Mouse (Mus musculus) heart, embryonic 10.5 days (tissue): ENCODE results near the gene Slc2a9. TPM values are rescaled to one million over a fixed set of nuclear protein-coding genes. Genes with fewer than 3 reads are reported as not detected.

Experiments used
- DNase-seq: peaks from one replicate; pipeline ENCODE4 v3.0.0-alpha.2; 2017; ENCODE audit warnings: low spot score
- H3K27ac ChIP-seq: fragments of 300-500 bp; sonication (generic); 2 replicates; pipeline ENCODE4 v1.5.1; 2016; ENCODE audit warnings: mild to moderate bottlenecking
- H3K27me3 ChIP-seq: fragments of 300-500 bp; sonication (generic); 2 replicates; pipeline ENCODE4 v1.6.1; 2016; ENCODE audit warnings: mild to moderate bottlenecking; ENCODE audit not compliant: poor library complexity, insufficient read depth, severe bottlenecking
- H3K36me3 ChIP-seq: fragments of 300-500 bp; sonication (generic); 2 replicates; pipeline ENCODE4 v1.6.1; 2016; ENCODE audit warnings: mild to moderate bottlenecking, moderate library complexity
- H3K4me1 ChIP-seq: fragments of 300-500 bp; sonication (generic); 2 replicates; pipeline ENCODE4 v1.6.1; 2016; ENCODE audit warnings: mild to moderate bottlenecking
- H3K4me3 ChIP-seq: fragments of 300-500 bp; sonication (generic); 2 replicates; pipeline ENCODE4 v1.5.1; 2016; ENCODE audit warnings: mild to moderate bottlenecking, moderate library complexity
- H3K9me3 ChIP-seq: fragments of 300-500 bp; sonication (generic); 2 replicates; pipeline ENCODE4 v1.6.1; 2016; ENCODE audit warnings: mild to moderate bottlenecking, moderate library complexity
- WGBS: fragments of 180-500 bp; shearing (Covaris S2); methylation state at CpG from one replicate; pipeline ENCODE4 v1.1.7; 2016; 5-methylcytosine and 5-hydroxymethylcytosine counted together
- polyA plus RNA-seq: library from polyadenylated mRNA; unstranded; fragments of >200 nt; fragmentation: Nextera tagmentation; extraction: Ambion mirVana; gene quantifications from 2 replicates; pipeline ENCODE4 v1.2.1, GENCODE M21; 2016

Slc2a9 gene
- polyA plus RNA-seq, 1 experiment from 2014 or later, result 0.31 TPM

GRCm38 (mm10) chr5:38440252-38441005 lies 62.5 kb downstream of the Slc2a9 start:
- no peak overlapping the region for H3K27ac ChIP-seq
- H3K9me3 ChIP-seq, result no peaks in the 10 kb centered on the region
- 77% methylated on average over 9 of the region's 9 CpGs for WGBS
- no peak overlapping the region for H3K4me3 ChIP-seq
- no peaks in the 10 kb centered on the region for H3K27me3 ChIP-seq
- no peaks in the 10 kb centered on the region for H3K36me3 ChIP-seq
- DNase-seq, result no peak
- H3K4me1 ChIP-seq, result no peaks in the 10 kb centered on the region

DNA sequence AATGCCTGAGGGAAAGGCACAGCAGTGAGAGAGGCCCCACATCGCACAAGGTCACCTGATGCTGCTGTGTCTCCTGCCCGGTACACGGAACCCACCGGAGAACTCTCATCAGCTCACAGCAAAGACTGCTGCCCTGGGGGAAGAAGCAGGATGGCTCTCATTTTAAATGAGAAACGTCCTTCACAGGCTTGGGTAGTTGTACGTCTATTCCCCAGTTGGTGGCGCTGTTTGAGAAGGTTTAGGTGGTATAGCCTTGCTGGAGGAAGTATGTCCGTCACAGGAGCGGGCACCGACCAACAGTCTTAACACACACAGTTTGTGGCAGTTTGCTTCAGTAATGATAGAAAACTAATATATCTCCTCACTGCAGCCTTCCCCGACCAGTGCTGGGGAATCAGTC lies 66.3 kb downstream of the Slc2a9 start:
- DNase-seq, result no peak
- WGBS, result 87% methylated on average over 11 of the region's 11 CpGs
- Histone ChIP-seq H3K27ac (no peak overlapping the region), H3K9me3 (no peaks in the 10 kb centered on the region), H3K36me3 (no peaks in the 10 kb centered on the region), H3K27me3 (no peaks in the 10 kb centered on the region), H3K4me1 (peaks cover 4% of the 10 kb centered on the region; the same call in 1 of the 2 replicates), H3K4me3 (no peak overlapping the region)

DNA sequence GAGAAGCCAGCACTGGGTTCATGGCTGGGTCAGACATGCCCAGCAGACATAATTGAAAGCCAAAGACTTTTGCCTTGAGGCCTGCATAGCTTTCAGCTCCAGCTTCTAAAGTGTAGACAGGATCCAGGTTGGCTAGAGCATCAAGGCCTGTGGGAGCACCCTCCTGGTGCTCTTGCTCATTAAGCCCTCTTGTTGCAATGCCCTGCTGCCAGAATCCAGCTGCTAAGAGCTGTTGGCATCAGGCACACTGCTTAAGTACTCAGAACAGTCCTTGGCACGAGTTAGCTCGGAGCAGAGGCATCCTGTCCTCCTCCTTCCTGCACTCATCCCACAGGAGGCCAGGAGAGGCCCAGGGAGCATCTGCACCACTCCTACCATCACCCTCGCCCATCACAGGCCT lies 68.1 kb downstream of the Slc2a9 start:
- Histone ChIP-seq H3K9me3 (no peaks in the 10 kb centered on the region), H3K4me1 (peaks cover 4% of the 10 kb centered on the region; the same call in 1 of the 2 replicates), H3K36me3 (no peaks in the 10 kb centered on the region), H3K27ac (peak overlapping the region; percentile 3; the same call in 1 of the 2 replicates), H3K4me3 (no peak overlapping the region), H3K27me3 (no peaks in the 10 kb centered on the region)
- no peak for DNase-seq
- 76% methylated on average over 3 of the region's 3 CpGs for WGBS

- Histone ChIP-seq H3K4me1 (peaks cover 11% of the 10 kb centered on the region), H3K4me3 (no peak overlapping the region), H3K9me3 (no peaks in the 10 kb centered on the region), H3K36me3 (no peaks in the 10 kb centered on the region), H3K27me3 (no peaks in the 10 kb centered on the region), H3K27ac (no peak overlapping the region)
- no peak for DNase-seq
- WGBS, result 65% methylated on average over 7 of the region's 7 CpGs
Observed at GRCm38 (mm10) chr5:38431201-38431600, 71.7 kb downstream of the Slc2a9 start.

- 30% methylated on average over 6 of the region's 6 CpGs for WGBS
- no peak for DNase-seq
Observed at GRCm38 (mm10) chr5:38429106-38429505, 73.8 kb downstream of the Slc2a9 start.

DNA sequence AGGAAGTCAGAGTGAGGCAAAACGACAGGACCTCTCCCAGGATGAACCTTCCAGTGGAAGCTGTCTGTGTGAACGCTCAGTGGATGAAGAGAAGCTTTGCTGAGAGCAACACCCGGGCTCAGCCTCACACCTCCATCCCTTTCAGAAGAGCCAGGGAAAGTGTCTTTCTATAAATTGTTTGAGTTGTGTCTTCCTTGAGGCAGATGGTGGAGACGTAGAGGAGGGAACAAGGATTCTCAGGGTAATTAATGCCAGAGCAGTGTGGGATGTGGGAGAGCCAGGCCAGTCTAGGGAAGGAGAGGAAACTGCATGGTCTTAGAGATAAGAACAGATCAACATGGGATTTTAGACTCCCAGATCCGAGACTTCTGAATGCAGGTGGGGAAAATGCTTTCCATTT lies 75.2 kb downstream of the Slc2a9 start:
- 58% methylated on average over 5 of the region's 5 CpGs for WGBS
- Histone ChIP-seq H3K27me3 (no peaks in the 10 kb centered on the region), H3K4me1 (peaks cover 10% of the 10 kb centered on the region), H3K27ac (no peak overlapping the region), H3K4me3 (no peak overlapping the region), H3K9me3 (no peaks in the 10 kb centered on the region), H3K36me3 (no peaks in the 10 kb centered on the region)
- DNase-seq, result no peak

More at GRCm38 (mm10) chr5:38429106-38429505, 73.8 kb downstream of the Slc2a9 start:
- H3K9me3 ChIP-seq, result no peaks in the 10 kb centered on the region
- H3K4me3 ChIP-seq, result no peak overlapping the region
- H3K27me3 ChIP-seq, result no peaks in the 10 kb centered on the region
- H3K27ac ChIP-seq, result no peak overlapping the region
- no peaks in the 10 kb centered on the region for H3K36me3 ChIP-seq
- peaks cover 11% of the 10 kb centered on the region for H3K4me1 ChIP-seq

- peaks cover 6% of the 10 kb centered on the region for H3K4me1 ChIP-seq
- H3K4me3 ChIP-seq, result no peak overlapping the region
- no peaks in the 10 kb centered on the region for H3K36me3 ChIP-seq
- H3K9me3 ChIP-seq, result no peaks in the 10 kb centered on the region
- DNase-seq, result peak; percentile 93
- H3K27me3 ChIP-seq, result no peaks in the 10 kb centered on the region; the same call in 1 of the 2 replicates
- 68% methylated on average over 6 of the region's 6 CpGs for WGBS
- no peak overlapping the region for H3K27ac ChIP-seq
Observed at GRCm38 (mm10) chr5:38425569-38425968, 77.4 kb downstream of the Slc2a9 start.

DNA sequence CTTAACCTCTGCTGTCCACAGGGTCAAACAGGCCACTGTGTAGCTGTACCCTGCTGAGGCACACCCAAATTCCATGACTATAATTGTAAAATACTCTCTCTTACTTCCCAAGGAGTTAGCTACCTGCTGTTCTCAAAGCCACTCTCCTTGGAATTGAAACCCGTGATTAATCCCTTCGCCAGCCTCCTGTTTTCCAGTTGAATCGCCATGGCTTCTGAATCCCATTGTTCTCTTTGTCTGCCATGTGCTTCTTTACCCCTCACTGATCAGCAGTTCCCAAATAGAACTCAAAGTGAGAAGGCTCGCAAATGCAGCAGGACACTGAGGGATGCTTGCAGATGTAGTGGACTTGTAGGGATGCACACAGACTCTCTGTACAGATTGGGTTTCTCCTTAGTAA lies 80.5 kb downstream of the Slc2a9 start:
- Histone ChIP-seq H3K4me3 (no peak overlapping the region), H3K36me3 (no peaks in the 10 kb centered on the region), H3K27ac (no peak overlapping the region), H3K9me3 (no peaks in the 10 kb centered on the region), H3K4me1 (no peaks in the 10 kb centered on the region), H3K27me3 (no peaks in the 10 kb centered on the region; the same call in 1 of the 2 replicates)
- 63% methylated on average over 4 of the region's 4 CpGs for WGBS
- DNase-seq, result no peak

DNA sequence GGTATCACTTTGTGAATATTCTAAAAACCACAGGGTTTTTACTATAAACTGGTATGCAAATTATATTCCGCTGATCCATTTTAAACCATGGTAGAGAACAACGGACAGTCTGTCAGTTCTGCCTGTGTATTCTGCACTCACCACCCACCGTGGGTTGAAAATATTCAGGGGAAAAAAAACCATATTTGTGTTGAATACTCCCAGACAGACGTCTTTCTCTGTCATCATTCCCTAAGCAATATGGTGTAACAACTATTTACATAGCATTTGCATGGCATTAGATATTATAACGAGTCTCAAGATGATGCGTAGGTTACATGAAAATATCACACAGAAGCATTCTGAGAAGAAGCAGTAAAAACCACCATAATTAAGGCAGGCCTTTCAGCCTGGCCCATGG lies 84.1 kb downstream of the Slc2a9 start:
- WGBS, result 86% methylated on average over 6 of the region's 6 CpGs
- no peak overlapping the region for H3K4me3 ChIP-seq
- no peaks in the 10 kb centered on the region; the same call in 1 of the 2 replicates for H3K27me3 ChIP-seq
- no peak overlapping the region for H3K27ac ChIP-seq
- 0 out of 2 replicates have a peak, but pooled peaks cover 8% of the 10 kb centered on the region for H3K9me3 ChIP-seq
- DNase-seq, result no peak
- H3K36me3 ChIP-seq, result no peaks in the 10 kb centered on the region
- H3K4me1 ChIP-seq, result no peaks in the 10 kb centered on the region

DNA sequence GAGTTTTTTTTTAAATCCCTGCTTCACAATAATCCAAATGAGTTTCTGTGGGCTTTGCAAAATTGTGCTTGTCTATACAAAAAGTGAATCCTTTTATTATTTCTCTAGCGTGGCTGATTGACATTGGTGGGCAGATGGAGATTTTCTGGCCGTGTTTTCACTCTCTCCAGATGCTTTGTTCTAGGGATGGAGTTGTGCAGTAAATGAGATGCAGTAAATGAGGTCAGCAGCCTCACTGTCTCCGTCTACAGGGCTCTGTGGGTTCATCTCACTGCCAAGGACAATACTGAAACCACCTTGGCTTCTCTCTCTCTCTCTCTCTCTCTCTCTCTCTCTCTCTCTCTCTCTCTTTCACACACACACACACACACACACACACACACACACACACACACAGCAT lies 99.3 kb downstream of the Slc2a9 start:
- DNase-seq, result no peak
- Histone ChIP-seq H3K27ac (no peak overlapping the region), H3K4me1 (no peaks in the 10 kb centered on the region), H3K27me3 (no peaks in the 10 kb centered on the region), H3K9me3 (peaks cover 2% of the 10 kb centered on the region; the same call in 1 of the 2 replicates), H3K4me3 (no peak overlapping the region), H3K36me3 (no peaks in the 10 kb centered on the region)
- WGBS, result 49% methylated on average over 3 of the region's 3 CpGs

DNA sequence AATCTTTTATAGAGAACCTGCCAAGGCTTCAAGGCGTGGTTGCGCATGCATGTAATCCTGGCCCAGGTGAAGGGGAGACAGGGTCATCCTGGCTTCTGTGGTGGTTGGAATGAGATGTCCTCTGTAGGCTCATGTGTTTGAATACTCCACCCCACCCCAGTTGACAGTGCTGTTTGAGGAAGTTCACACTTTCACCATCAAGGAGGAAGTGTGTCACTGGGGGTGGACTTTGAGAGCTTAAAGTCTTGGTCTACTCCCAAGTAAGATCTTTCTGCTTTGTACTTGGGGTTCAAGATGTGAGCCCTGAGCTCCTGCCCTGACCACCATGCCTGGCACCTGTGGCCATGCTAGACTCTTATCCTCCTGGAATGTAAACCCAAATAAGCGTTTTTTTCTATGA lies 100.7 kb downstream of the Slc2a9 start:
- Histone ChIP-seq H3K36me3 (no peaks in the 10 kb centered on the region), H3K9me3 (peaks cover 2% of the 10 kb centered on the region; the same call in 1 of the 2 replicates), H3K27ac (no peak overlapping the region), H3K27me3 (no peaks in the 10 kb centered on the region), H3K4me1 (no peaks in the 10 kb centered on the region), H3K4me3 (no peak overlapping the region)
- DNase-seq, result no peak
- WGBS, result 86% methylated on average over 3 of the region's 3 CpGs

GRCm38 (mm10) chr5:38388857-38389256 lies 114.1 kb downstream of the Slc2a9 start:
- no peak for DNase-seq
- Histone ChIP-seq H3K27me3 (peaks cover 1% of the 10 kb centered on the region; the same call in 1 of the 2 replicates), H3K4me1 (no peaks in the 10 kb centered on the region; the same call in 1 of the 2 replicates), H3K36me3 (no peaks in the 10 kb centered on the region), H3K9me3 (no peaks in the 10 kb centered on the region), H3K4me3 (no peak overlapping the region), H3K27ac (no peak overlapping the region)
- WGBS, result 55% methylated on average over 2 of the region's 2 CpGs

DNA sequence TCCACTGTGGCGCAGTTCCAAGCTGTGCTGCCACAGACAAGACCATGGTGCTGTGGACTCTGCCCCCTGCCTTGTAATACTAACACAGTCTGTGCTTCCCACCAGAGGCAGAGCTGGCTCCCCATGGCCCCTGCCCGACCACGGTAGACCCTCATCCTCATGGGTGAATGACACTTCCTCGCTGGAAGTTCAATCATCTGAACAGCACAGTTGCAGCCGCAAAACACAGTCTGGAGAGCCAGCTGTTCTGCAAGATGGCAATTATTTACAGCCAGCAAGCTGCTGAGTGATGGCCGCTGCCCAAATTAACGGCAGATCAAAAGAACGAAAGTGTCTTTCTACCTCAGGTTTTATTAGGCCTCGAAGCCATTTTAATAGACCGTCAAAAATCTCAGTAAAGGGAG lies 114.5 kb downstream of the Slc2a9 start:
- no peak overlapping the region for H3K27ac ChIP-seq

More for the DNA sequence above, 114.5 kb downstream of the Slc2a9 start:
- H3K27me3 ChIP-seq, result peaks cover 5% of the 10 kb centered on the region; the same call in 1 of the 2 replicates
- no peaks in the 10 kb centered on the region for H3K4me1 ChIP-seq
- no peaks in the 10 kb centered on the region for H3K9me3 ChIP-seq
- H3K4me3 ChIP-seq, result no peak overlapping the region
- no peaks in the 10 kb centered on the region for H3K36me3 ChIP-seq
- no peak for DNase-seq
- 67% methylated on average over 10 of the region's 10 CpGs for WGBS
